Mouse (Mus musculus): ENCODE results near the gene Gas2. TPM values are rescaled to one million over a fixed set of nuclear protein-coding genes. Genes with fewer than 3 reads are reported as not detected.

Gene Gas2
- total and polyA plus RNA-seq, 3 experiments: 2.3 to 4.3 (median 4.3) TPM

- TF ChIP-seq CTCF (IDR thresholded peaks at IDR 0.05) (no peak), POLR2A (IDR thresholded peaks at IDR 0.05; ENCODE audit: insufficient read depth, low read depth, low read length) (0 out of 2 replicates have a peak, but pooled peaks have one; percentile 25)
- WGBS: under 1% methylated on average over 42 of the region's 47 CpGs
- intact Hi-C loops (cut with DNase I): no loop called here
Measured at GRCm38 (mm10) chr7:52005511-52006295, 143.9 kb downstream of the Gas2 start, which contains the start of gene Svip. Svip (minus strand) TSS chr7:52006018.

GRCm38 (mm10) chr7:52006296-52006630, 144.4 kb downstream of the Gas2 start:
- peak overlapping the region; percentile 32 for H3K9ac ChIP-seq (ENCODE audit: low read depth, low read length)
- H3K36me3 ChIP-seq (ENCODE audit: control insufficient read depth, insufficient read depth, low read length): no peaks in the 10 kb centered on the region
- intact Hi-C loops (cut with DNase I): no loop called here
- TF ChIP-seq CTCF (IDR thresholded peaks at IDR 0.05) (no peak), POLR2A (IDR thresholded peaks at IDR 0.05; ENCODE audit: insufficient read depth, low read depth, low read length) (no peak), EP300 (IDR thresholded peaks at IDR 0.05; ENCODE audit: insufficient read depth, low read depth, low read length) (no peak)
- WGBS: 4% methylated on average over 9 of the region's 9 CpGs
- H3K79me2 ChIP-seq (replicated peaks; ENCODE audit: control insufficient read depth, insufficient read depth, low read length): no peaks in the 10 kb centered on the region
- peak overlapping the region; percentile 72 for H3K4me3 ChIP-seq
- no peaks in the 10 kb centered on the region for H3K27me3 ChIP-seq (ENCODE audit: control insufficient read depth, insufficient read depth, low read length)
- no peak for DNase-seq
- peak overlapping the region; percentile 19; the same call in 1 of the 2 replicates for H3K27ac ChIP-seq
- H3K4me1 ChIP-seq (ENCODE audit: control insufficient read depth, insufficient read depth, low read length): no peaks in the 10 kb centered on the region

More at GRCm38 (mm10) chr7:52005511-52006295, 143.9 kb downstream of the Gas2 start, which contains the start of gene Svip:
- no peaks in the 10 kb centered on the region for H3K4me1 ChIP-seq (ENCODE audit: control insufficient read depth, insufficient read depth, low read length)
- no peaks in the 10 kb centered on the region for H3K79me2 ChIP-seq (replicated peaks; ENCODE audit: control insufficient read depth, insufficient read depth, low read length)
- H3K36me3 ChIP-seq (ENCODE audit: control insufficient read depth, insufficient read depth, low read length): no peaks in the 10 kb centered on the region
- peak within 1 kb of the TSS; percentile 60 for H3K27ac ChIP-seq
- peak; percentile 82 to 90 for DNase-seq
- H3K4me3 ChIP-seq: peak within 1 kb of the TSS; percentile 72
- H3K27me3 ChIP-seq (ENCODE audit: control insufficient read depth, insufficient read depth, low read length): no peaks in the 10 kb centered on the region
- H3K9ac ChIP-seq (ENCODE audit: low read depth, low read length): peak within 1 kb of the TSS; percentile 89

DNA sequence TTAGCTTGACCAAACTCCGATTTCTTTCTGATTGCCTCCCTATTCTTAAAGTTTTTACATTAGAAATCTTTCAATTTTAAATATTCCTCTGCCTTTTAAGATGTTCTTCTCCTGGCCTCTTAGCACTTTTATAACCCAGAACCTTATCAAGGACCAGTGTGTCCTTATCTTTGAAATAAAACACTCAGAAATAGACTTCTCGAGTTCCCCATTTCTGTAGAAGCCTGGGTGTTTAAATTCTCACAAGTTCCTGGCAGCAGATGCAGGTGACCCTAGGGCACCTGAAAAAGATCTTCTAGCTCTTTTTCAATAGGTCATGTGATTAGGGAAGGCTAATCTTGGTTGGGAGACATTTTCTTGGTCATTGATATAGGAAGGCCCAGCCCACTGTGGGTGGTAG, 145.3 kb downstream of the Gas2 start:
- intact Hi-C loops (cut with DNase I): no loop called here
- H3K79me2 ChIP-seq (replicated peaks; ENCODE audit: control insufficient read depth, insufficient read depth, low read length): no peaks in the 10 kb centered on the region
- 65% methylated on average over 2 of the region's 2 CpGs for WGBS
- no peak for TF ChIP-seq EP300 (IDR thresholded peaks at IDR 0.05; ENCODE audit: insufficient read depth, low read depth, low read length)
- no peak for TF ChIP-seq POLR2A (IDR thresholded peaks at IDR 0.05; ENCODE audit: insufficient read depth, low read depth, low read length)
- no peak overlapping the region for H3K4me3 ChIP-seq
- DNase-seq: no peak
- H3K9ac ChIP-seq (ENCODE audit: low read depth, low read length): no peak overlapping the region
- no peaks in the 10 kb centered on the region for H3K36me3 ChIP-seq (ENCODE audit: control insufficient read depth, insufficient read depth, low read length)
- H3K27me3 ChIP-seq (ENCODE audit: control insufficient read depth, insufficient read depth, low read length): no peaks in the 10 kb centered on the region
- no peaks in the 10 kb centered on the region for H3K4me1 ChIP-seq (ENCODE audit: control insufficient read depth, insufficient read depth, low read length)
- H3K27ac ChIP-seq: no peak overlapping the region

DNA sequence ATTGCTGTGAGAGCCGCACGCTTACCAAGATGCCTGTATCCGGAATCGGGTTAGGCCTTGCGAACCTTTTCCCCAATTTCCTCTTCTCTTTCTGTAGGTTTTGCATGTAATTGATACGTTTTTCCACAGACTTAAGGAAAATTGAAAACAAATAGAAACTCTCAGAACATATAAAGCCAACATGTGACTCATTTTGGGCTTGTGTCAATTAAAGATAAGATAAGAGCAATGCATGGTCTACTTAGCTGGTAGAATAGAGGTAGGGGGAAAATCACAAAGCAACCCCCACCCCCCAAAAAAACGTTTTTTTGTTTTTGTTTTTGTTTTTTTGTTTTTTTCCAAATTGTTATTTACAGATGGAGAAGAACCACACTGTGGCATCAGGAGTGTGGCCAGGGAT, 151.6 kb downstream of the Gas2 start:
- TF ChIP-seq POLR2A (IDR thresholded peaks at IDR 0.05; ENCODE audit: insufficient read depth, low read depth, low read length): no peak
- no peak for TF ChIP-seq CTCF (IDR thresholded peaks at IDR 0.05)
- no peak for TF ChIP-seq EP300 (IDR thresholded peaks at IDR 0.05; ENCODE audit: insufficient read depth, low read depth, low read length)
- DNase-seq: no peak

DNA sequence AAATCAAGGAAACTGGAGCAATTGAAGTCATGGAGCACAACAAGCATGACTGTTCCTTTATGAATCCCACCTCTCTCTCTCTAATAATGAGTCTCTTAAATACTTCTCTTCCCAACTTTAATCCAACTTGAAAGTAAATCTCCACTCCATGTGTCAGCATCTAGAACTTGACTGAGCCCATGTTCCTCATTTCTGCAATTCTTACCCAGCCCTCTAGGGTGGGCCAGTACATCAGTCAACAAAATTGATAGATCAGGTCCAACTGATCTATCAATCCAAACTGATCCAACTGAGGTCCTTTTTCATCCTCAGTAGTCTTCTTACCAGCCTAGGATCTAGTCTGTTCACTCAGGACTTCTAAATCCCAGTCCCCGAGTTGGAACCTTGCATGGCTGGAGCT, 153.4 kb downstream of the Gas2 start:
- no peak for TF ChIP-seq EP300 (IDR thresholded peaks at IDR 0.05; ENCODE audit: insufficient read depth, low read depth, low read length)
- no peak for TF ChIP-seq CTCF (IDR thresholded peaks at IDR 0.05)
- TF ChIP-seq POLR2A (IDR thresholded peaks at IDR 0.05; ENCODE audit: insufficient read depth, low read depth, low read length): no peak
- DNase-seq: no peak
- H3K4me3 ChIP-seq: no peak overlapping the region
- no peak overlapping the region for H3K27ac ChIP-seq
- no peaks in the 10 kb centered on the region for H3K79me2 ChIP-seq (replicated peaks; ENCODE audit: control insufficient read depth, insufficient read depth, low read length)
- H3K36me3 ChIP-seq (ENCODE audit: control insufficient read depth, insufficient read depth, low read length): no peaks in the 10 kb centered on the region
- intact Hi-C loops (cut with DNase I): no loop called here
- no peaks in the 10 kb centered on the region for H3K4me1 ChIP-seq (ENCODE audit: control insufficient read depth, insufficient read depth, low read length)
- H3K9ac ChIP-seq (ENCODE audit: low read depth, low read length): no peak overlapping the region
- no peaks in the 10 kb centered on the region for H3K27me3 ChIP-seq (ENCODE audit: control insufficient read depth, insufficient read depth, low read length)
- WGBS: 78% methylated on average over 1 of the region's 1 CpGs

More for the DNA sequence above, 151.6 kb downstream of the Gas2 start:
- H3K9ac ChIP-seq (ENCODE audit: low read depth, low read length): no peak overlapping the region
- no peaks in the 10 kb centered on the region for H3K27me3 ChIP-seq (ENCODE audit: control insufficient read depth, insufficient read depth, low read length)
- no peaks in the 10 kb centered on the region for H3K79me2 ChIP-seq (replicated peaks; ENCODE audit: control insufficient read depth, insufficient read depth, low read length)
- WGBS: 72% methylated on average over 7 of the region's 7 CpGs
- no peaks in the 10 kb centered on the region for H3K4me1 ChIP-seq (ENCODE audit: control insufficient read depth, insufficient read depth, low read length)
- H3K4me3 ChIP-seq: no peak overlapping the region
- intact Hi-C loops (cut with DNase I): no loop called here
- H3K36me3 ChIP-seq (ENCODE audit: control insufficient read depth, insufficient read depth, low read length): no peaks in the 10 kb centered on the region
- H3K27ac ChIP-seq: no peak overlapping the region

DNA sequence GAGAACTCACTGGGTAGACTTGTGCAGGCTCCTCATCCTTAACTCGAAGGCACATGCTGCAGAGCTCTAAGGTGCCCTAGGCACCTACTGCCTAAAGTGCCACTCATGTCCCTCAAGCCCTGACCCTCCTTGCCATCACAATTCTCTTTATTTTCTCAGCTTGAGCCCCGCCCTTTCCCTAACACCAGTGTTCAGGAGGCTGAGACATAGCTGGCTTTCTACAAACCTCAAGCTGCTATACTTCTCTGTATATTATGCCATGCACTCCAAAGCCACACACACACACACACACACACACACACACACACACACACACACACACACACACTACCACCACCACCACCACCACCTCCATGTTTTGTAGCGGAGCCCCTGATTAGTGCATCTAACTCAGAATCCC, 153.8 kb downstream of the Gas2 start, which contains the start of gene 1700015G11Rik:
TSS of gene 1700015G11Rik (minus strand) at position 101 of the 400 bp plus-strand sequence.
- H3K9ac ChIP-seq (ENCODE audit: low read depth, low read length): no peak within 1 kb of the TSS
- no peak within 1 kb of the TSS for H3K27ac ChIP-seq
- H3K4me1 ChIP-seq (ENCODE audit: control insufficient read depth, insufficient read depth, low read length): no peaks in the 10 kb centered on the region
- no peaks in the 10 kb centered on the region for H3K79me2 ChIP-seq (replicated peaks; ENCODE audit: control insufficient read depth, insufficient read depth, low read length)
- WGBS: 65% methylated on average over 3 of the region's 3 CpGs
- intact Hi-C loops (cut with DNase I): no loop called here
- no peak within 1 kb of the TSS for H3K4me3 ChIP-seq
- H3K27me3 ChIP-seq (ENCODE audit: control insufficient read depth, insufficient read depth, low read length): no peaks in the 10 kb centered on the region
- TF ChIP-seq EP300 (IDR thresholded peaks at IDR 0.05; ENCODE audit: insufficient read depth, low read depth, low read length) (no peak), POLR2A (IDR thresholded peaks at IDR 0.05; ENCODE audit: insufficient read depth, low read depth, low read length) (no peak), CTCF (IDR thresholded peaks at IDR 0.05) (no peak)
- no peak for DNase-seq
- no peaks in the 10 kb centered on the region for H3K36me3 ChIP-seq (ENCODE audit: control insufficient read depth, insufficient read depth, low read length)
